Mouse (Mus musculus) cerebellum, adult 2 months (tissue): Measurements from ENCODE around the gene Fer1l5.

ENCODE experiments used
- CTCF ChIP-seq: fragments of 200-500 bp; IDR thresholded peaks from 2 replicates; pipeline ENCODE4 v1.5.1; 2011; ENCODE audit warnings: low read depth, mild to moderate bottlenecking, control low read depth, low read length, moderate library complexity, borderline replicate concordance; ENCODE audit not compliant: insufficient read depth
- POLR2A ChIP-seq: fragments of 200-500 bp; IDR thresholded peaks from 2 replicates; pipeline ENCODE4 v1.6.1; 2011; ENCODE audit warnings: low read length, control low read depth, borderline replicate concordance; ENCODE audit not compliant: insufficient read depth

- TF ChIP-seq POLR2A (no peak), CTCF (peak; percentile 70)
Observed at GRCm38 (mm10) chr1:36323746-36324448, 48.2 kb upstream of the Fer1l5 start.
